Mouse (Mus musculus): Measurements from ENCODE around the gene Akr7a5.

- TF ChIP-seq CTCF (IDR thresholded peaks at IDR 0.05; ENCODE audit: extremely low read depth, insufficient read depth, insufficient read length, insufficient replicate concordance) (no peak), POLR2A (IDR thresholded peaks at IDR 0.05; ENCODE audit: low read depth, low read length) (no peak)
Observed at GRCm38 (mm10) chr4:139280530-139280929, 30.0 kb upstream of the Akr7a5 start.

Data from spleen, adult 2 months (tissue).